Mouse (Mus musculus) cerebellum, postnatal 4 days (tissue): ENCODE measurements around the gene Rpl12.
A peak's percentile ranks its signal among the peaks of the same experiment; 100 is the strongest.

Source experiments
- DNase-seq, 2 experiments: peaks; one replicate each; pipeline ENCODE4 v3.0.0; 2022; ENCODE audit warnings: low spot score in 2 of 2, mixed read lengths in 1 of 2

Rpl12 gene

DNA sequence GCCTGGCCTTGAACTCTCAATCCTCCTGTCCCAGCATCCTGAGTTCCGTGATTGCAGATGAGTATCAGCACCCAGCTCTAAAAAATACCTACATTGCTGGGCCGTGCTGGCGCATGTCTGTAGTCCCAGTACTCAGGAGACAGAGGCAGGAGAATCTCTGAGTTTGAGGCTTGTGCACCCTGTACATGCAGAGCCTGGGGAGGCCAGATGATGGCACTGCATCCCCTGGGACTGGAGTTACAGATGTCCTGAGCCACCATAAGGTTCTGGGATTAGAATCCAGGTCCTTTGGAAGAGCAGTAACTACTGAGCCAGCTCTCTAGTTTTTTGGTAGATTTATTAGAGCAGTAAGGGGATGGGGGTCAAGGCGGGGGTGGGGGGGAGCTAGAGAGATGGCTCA is 20.9 kb upstream of the Rpl12 start:
- DNase-seq = no peak

DNA sequence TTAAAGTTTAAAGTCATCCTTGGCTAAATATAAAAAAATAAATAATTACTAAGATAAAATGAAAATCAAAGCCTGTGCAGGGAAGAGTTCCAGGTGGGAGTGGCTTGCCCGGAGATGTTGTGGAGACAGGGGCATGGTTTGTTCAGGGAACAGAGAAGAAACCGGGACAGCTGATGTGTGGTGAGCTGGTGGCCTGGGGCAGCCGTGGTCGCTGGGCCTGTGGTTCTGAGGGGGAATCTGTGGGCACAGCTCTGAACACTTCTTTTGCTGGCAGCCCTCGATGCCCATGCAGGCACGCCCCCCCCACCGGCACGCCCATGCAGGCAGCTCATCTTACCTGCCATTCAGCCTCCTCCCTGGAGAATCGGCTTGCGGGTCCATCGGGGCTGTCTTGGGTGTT is 13.9 kb upstream of the Rpl12 start:
- DNase-seq = no peak

DNA sequence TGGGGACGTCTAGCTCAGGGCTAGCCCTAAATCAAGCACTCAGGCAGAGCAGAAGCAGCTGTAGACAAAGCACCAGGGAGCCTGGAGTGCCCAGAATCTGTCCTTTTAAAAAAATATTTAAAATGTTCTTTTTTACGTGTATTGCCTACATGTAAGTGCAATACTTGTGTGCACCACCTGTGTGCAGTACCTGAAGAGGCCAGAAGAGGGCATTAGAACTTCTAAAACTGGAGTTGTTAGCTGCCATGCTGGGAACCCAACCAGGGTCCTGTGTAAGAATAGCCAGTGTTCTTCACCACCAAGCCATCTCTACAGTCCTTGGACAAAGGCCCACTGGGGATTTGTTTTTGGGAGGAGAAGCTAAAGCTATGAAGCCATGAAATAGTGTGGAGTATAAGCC is 6.8 kb upstream of the Rpl12 start:
- no peak for DNase-seq

DNA sequence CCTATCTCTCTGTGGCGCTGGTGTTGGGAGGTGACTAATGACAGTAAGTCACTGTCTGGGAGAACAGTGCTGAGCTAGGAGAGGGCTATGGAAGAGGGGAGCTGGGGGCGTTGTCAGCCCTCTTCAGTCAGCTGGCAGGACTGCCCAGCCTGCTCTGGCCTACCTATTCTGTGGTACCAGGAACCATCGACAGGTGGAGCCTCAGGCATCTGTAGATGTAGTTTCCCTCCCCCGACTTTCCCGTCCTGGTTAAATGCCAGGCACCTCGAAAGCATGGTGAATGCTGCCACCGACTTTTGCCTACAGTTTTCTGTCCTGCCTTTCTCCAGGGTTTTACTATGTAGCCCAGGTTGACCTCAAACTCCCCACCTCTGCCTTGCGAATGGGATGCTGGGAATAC is 4.0 kb upstream of the Rpl12 start:
- no peak for DNase-seq

DNA sequence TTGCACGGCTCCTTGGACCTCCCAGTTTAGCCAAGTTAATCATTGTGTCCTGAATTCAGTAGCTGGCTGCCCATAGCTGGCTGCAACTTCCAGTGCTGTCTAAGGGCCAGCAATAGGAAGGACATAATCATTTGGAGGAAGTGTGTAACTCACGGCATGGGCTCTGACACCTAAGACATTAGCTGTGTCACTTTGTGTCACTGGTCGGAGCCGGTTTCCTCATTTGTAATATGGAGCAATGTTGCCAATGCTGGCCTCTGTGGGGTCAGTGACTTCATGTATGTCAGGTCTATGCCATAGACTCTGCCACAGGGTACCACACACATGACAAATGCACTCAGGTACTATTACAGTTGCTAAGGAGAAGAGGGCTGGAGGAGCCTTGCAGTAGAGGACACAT is 1.1 kb upstream of the Rpl12 start:
- DNase-seq = no peak

DNA sequence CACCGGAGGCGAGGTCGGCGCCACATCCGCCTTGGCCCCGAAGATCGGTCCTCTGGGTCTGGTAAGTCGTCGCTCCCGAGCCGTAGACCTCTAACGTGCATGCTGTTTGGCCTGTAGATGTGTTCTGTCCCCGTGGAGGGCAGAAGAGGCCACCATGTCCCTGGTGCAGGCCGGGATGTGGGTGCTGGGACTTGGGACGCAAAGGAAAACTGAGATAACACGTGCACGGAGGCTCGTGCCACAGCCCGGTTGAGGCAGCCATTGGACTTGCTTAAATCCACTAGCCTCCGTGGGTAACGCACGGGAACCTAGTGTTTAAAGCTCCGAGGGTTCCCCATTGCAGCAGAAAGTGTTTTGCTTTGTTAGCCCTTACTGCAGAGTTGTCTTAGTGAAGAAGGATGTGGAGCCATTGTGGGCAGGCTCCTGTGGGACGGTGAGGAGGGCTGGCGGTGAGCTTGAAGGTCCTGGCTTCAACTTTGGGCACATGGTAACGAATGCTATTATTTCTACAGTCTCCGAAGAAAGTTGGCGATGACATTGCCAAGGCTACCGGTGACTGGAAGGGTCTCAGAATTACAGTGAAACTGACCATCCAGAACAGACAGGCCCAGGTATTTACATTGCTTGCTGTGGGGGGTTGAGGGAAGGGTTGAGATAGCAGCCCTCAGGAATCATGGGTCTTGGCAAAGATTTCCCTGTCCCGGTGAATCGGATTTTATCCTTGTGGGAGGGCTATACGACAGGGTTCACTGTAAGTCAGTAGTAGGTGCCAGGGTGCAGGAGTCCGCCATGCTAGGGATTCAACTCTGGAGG is 909 bp downstream of the Rpl12 start:
- DNase-seq = peak in 1 of 2 experiments; percentile 33

DNA sequence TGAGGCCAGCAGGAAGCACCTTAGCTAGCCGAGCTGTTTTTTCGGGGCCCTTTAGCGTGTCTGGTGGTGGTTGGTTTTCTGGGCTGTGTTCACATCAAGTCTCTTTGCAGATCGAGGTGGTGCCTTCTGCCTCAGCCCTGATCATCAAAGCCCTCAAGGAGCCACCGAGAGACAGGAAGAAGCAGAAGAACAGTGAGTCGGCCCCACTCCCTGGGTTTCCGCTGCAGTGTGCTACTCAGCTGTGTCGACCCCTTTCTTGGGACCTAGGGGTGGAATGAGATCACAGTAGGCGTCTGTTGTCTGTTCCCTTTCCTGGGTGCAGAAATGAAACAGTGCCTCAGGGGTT is 1.5 kb downstream of the Rpl12 start:
- no peak for DNase-seq

DNA sequence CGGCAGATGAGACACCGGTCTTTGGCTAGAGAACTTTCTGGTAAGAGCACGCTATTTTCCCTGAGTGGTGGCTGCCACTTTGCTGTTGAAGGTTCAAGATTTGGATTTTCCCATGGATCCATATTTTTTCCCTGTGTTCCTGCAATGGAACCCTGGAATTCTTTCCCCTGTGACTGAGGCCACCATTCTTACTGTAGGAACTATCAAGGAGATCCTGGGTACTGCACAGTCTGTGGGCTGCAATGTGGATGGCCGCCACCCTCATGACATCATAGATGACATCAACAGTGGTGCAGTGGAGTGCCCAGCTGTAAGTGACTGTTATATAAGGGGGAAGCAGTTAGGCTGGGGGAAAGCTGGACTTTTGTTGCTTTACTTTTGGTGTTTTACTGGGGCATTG is 2.2 kb downstream of the Rpl12 start:
- no peak for DNase-seq

DNA sequence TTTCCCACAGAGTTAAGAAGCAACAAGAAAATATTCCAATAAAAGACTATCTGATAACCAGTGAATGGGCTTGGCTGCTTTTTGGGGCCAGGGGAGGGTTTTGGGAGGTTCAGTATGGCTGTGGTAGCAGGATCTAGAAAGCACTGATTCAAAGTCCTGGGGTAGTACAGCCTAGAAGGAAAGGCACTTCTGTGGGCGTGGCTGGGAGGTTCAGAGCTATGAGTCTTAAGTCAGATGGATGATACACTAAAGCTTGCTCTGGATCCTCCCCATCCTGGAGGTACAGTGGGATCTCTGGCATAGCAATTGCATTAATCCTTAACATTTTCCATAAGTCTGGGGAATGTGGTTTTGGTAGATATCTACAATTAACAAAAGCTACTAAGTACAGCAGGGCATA is 2.6 kb downstream of the Rpl12 start:
- DNase-seq = no peak

DNA sequence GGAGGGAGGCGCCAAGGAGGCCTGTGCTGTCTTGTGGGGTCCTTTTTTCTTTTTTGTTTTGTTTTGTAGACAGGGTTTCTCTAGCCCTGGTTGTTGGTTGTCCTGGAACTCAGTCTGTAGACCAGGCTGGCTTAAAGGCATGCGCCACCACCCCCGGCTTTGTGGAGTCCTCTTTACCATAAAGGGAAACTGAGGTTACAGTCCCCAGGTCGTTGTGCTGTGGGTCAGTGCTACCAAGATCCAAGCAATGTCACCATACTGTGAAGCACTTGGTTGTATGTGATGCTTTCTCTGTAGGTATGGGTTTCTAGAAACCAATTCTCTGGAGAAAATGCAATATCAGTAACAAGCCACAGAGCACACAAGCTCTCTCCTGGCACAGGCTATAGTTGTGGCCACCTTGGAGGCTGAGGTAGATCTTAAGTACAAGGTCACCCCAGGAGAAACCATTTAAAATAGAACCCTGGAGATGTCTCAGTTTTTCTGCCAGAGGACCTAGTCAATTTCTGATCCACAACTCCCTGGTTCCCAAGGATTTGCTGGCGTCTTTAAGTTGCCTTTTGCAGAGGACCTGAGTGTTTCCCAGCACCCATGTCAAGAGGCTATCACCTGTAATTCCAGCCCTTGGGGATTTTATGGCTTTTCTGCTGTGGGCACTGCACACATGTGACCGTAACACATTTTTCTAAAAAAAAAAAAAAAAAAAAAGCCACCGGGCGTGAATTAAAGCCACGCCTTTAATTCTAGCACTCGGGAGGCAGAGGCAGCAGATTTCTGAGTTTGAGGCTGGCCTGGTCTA is 3.5 kb downstream of the Rpl12 start:
- no peak for DNase-seq

DNA sequence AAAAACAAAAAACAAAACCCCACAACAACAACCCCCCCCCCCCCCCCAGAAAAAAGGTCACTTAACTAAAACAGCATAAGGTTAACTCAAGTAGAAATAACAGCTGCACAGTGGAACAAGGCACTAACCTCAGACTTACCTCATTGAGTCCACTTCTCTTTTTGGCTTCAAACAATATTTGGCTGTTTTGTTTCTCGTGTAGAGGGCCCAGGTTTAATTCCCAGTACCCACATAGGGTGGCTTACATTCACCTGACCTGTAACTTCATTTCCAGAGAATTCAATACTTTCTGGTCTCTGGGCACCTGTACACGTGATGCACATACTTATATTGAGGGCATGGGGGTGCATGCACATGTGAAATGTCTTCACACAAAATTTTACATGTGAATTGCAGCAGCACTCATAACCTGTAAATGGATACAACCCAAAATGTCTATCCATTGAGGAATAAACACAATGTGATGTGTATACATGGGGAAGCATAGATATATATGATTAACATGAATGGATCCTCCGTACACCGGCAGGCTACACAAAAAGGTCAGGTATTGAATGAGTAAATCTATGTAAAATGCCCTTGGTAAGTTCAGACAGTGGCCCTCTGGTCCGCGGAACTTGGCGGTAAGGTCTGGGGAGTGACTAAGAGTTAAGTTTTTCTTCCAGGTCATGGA is 4.3 kb downstream of the Rpl12 start:
- DNase-seq = no peak

DNA sequence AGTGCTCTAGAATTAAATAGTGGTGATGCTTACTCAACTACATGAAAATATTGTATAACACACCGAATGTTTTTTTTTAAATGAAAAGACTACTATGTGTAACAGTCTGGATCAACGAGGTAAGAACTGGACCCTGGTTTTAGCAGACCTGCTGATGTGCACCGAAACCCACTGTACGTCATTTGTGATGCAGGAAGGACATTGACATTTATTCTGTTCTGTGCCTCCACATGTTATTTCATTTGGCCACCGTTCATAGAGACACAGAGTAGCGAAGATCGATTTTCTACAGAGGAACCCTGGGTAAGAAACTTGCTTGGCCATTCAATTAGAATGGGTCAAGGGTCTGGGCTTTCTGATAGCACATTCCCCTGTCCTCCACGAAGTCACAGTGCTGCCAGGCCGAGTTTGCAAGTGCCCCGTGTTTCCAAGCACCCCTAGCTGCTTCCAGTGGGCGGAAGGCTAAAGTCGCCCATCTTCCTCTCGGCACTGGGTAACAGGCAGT is 4.9 kb downstream of the Rpl12 start:
- no peak for DNase-seq

DNA sequence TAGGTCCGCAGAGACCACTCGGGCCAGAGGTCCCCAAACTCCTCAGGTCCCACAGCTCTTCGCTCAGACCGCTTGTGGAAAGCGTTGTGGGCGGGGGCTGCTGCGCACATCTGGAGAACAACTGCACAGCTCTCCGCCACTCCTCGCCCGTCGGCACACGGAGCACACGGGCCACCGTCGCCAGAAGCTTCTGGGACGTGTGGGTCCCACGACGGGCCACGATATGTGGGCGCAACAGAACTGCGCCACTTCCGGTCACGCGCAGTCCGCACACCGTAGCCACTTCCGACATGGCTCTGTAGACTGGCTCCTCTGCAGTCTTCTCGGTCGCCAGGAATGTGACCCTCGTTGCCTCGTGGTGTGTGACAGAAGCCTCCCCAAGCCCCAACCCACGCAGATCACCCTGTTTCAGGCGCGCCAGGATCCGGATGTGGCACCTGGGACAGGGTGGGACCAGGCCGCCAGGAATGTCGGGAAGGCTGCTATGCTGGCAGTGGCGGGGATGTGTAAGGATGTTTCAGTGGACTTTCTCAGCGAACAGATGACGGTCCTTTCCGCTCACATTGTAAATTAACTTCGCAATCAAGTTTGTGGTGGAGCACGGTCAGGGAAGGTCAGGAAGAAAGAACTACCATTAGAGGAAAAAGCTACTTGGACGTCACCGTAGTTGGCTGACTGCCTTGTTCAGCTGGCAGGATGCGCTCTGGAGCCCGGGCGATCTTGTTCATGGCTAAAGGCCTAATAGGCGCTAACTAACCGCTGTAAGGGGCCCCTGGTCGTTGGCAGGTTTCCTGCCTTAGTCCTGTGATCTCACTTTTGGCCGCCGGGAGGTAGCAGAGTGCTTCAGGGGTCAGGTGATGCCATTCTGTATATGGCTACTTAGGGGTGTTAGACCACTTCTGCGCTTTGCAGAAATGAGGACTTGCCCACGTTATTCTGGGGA is 5.6 kb downstream of the Rpl12 start:
- DNase-seq = peak; percentile 66 to 84

DNA sequence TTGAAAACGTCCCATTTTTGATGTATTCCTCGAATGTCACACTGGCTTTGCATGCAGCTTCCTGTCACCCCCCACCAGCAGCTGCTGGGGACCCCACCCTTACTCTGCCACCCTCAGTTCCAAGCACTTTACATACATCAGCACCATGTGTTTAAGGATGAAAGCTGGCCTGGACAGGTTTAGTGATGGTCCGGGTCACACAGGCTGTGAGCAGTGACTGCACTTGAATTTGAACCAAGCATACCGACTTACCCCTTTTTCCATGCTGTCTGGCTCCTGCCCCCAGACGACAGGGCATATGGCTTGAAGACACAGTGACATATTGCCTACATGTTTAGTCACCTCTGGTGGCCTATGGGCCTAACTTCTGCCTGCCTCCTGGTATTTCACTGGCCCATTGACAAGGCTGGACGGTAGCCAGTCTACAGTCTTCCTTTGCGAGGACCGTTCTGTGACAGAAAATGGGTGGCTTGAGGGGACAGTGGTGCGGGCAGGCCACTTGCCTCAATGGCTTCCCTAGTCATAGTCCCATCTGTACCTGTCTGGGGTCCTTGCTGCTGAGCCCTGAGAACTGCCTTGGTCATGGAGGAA is 6.8 kb downstream of the Rpl12 start:
- no peak for DNase-seq

DNA sequence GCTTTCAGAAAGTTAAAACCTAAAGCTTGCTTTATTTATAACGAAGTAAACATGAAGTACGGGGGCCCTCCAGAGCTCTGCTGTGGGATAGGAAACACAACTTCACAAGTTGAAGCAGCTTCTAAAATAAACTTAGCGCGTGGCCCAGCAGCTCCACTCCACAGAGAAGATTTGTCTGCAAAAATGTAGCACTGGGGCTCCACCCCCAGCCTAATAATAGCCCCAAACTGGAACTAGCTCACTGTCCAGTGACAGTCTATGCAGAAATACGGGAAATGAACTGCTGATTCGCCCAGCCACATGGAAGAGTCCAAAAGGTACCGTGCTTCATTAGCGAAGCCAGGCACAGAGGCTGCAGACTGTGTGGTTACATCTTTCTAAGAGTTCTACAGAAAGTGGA is 8.0 kb downstream of the Rpl12 start:
- DNase-seq = no peak

DNA sequence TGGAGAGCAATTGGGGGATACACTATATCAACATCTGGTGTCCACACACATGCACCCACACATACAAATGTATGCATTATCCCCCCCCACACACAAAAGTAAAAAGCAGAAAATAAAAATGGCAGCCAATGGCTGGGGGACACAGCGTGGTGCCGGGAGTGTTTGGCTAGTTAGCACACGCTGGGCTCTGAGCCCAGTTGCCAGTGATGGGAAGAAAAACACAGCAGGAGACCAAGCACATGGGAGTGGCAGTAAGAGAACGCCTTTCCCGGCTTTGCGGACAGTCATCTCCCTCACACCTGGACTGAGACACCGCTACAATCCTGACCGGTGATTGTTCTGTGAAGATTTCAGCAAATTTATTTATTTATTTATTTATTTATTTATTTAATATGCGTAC is 9.9 kb downstream of the Rpl12 start:
- peak in 1 of 2 experiments; percentile 55 for DNase-seq

DNA sequence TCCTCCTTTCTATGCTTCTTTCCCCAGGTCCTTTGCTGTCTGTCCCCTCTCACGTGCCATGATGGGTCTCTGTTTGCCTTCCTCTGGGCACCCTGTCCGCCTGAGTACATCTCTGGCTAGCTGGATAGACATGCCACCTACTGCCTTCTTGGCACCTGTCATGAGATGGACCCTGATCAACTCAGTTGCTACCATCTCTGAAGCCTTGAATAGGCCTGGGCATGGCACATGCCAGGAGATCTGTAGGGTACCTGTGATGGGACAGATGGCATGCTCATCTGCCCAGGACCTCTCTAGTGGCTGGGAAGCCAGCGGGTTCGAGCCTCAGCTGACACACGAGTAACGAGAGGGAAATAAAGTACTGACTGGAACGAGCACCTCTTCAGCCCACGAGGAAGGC is 12.9 kb downstream of the Rpl12 start:
- no peak for DNase-seq

DNA sequence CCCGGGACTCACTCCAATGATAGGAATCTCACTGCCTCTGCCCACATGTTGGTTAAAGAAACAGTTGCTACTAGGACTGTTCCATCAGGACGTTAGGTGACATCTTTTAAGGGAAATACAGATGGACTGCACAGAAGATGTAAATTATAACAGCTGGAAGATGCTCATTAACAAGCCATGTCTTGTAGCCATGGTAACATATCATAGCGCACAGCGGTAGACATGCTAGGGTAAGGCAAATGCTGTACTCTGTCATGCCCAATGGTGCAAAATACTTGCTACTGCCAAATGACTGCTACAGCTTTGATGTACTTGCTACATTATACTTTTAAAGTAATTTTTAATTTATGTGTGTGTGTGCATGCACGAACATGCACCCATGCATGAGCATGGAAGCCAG is 15.8 kb downstream of the Rpl12 start:
- no peak for DNase-seq

DNA sequence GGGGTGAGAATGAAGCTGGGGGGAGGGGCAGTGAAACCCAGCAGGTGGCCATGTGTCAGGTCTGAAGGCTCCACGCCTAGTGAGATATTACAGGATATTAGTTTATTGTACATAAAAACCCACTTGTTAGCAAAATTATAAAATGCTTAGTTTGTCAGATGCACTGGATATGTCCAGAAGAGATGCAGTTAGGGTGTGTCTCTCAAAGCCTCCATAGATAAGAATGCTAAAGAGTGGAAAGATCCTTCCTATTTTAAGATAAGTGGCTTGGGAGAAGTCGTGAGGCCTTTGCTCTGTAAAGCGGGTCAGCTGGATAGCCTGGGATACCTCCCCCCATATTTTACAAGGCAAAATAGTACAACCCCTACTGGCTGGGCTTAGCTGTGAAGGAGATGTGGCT is 17.3 kb downstream of the Rpl12 start:
- DNase-seq = no peak

DNA sequence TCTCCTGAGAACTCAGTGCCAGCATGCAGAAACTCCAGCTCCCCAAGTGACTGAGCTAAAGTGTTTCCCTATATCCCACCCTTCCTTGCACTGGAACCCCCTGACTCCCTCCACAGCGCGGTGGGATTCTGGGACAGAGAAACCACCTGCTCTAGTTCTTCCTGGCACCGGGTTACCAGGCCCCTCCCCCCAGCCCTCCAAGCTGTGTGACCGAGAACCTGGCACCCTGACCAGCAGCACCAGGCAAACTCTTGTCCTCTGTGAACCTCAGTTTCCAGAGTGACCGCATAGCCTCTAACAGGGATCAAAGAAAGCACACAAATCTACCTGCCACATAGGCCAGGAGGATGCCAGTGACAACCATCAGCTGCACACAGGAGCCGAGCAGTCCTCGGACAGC is 18.3 kb downstream of the Rpl12 start:
- no peak for DNase-seq

DNA sequence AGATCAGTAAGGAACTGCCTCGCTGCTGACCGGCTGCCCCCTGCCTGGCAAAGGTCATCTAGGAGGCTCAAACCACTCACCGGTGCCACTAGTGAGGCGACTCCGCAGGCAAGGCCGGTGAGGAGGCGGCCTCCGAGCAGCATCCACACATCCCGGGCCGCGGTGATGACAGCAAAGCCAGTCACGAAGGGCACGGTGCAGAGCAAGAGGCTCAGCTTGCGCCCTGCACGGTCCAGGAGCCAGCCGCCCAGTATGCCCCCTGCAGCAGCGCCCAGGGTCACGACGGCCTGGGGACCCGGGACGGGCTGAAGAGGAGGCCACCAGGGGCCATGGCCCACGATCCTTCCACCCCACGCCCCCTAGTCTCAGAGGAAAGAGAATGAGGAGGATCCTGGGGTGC is 19.9 kb downstream of the Rpl12 start:
- no peak for DNase-seq
